Mouse (Mus musculus) hindbrain, postnatal 0 days (tissue): Measurements from ENCODE around the gene Imp3. TPM values are rescaled to one million over a fixed set of nuclear protein-coding genes. Genes with fewer than 3 reads are reported as not detected.
"Not testable (repeated sequence)": the region's sequence is repeated elsewhere in the genome, so short reads cannot be mapped to it uniquely, and the experiment has no call there.

ENCODE experiments used
- ATAC-seq: fragments of 200-750 bp; cut with Nextera tagmentation; 2 replicates; pipeline ENCODE4 v1.8.0; 2017; ENCODE audit warnings: mild to moderate bottlenecking, moderate TSS enrichment, moderate library complexity
- DNase-seq: peaks from one replicate; pipeline ENCODE4 v3.0.0-alpha.2; 2015; ENCODE audit warnings: low spot score
- H3K27ac ChIP-seq: fragments of 300-500 bp; sonication (generic); 2 replicates; pipeline ENCODE4 v1.5.1; 2014; ENCODE audit warnings: mild to moderate bottlenecking
- H3K27me3 ChIP-seq: fragments of 300-500 bp; sonication (generic); 2 replicates; pipeline ENCODE4 v1.6.1; 2014; ENCODE audit warnings: low read length, mixed read lengths; ENCODE audit not compliant: insufficient read depth
- H3K36me3 ChIP-seq: fragments of 300-500 bp; sonication (generic); 2 replicates; pipeline ENCODE4 v1.6.1; 2014; ENCODE audit warnings: low read length, mixed read lengths; ENCODE audit not compliant: insufficient read depth
- H3K4me1 ChIP-seq: fragments of 300-500 bp; sonication (generic); 2 replicates; pipeline ENCODE4 v1.6.1; 2014; ENCODE audit warnings: antibody characterized with exemption, low read length, mixed read lengths; ENCODE audit not compliant: insufficient read depth
- H3K4me2 ChIP-seq: fragments of 300-500 bp; sonication (generic); 2 replicates; pipeline ENCODE4 v1.6.1; 2014; ENCODE audit warnings: low read depth, mild to moderate bottlenecking, low read length, moderate library complexity, mixed read lengths
- H3K4me3 ChIP-seq: fragments of 300-500 bp; sonication (generic); 2 replicates; pipeline ENCODE4 v1.5.1; 2014; ENCODE audit warnings: low read length
- H3K9ac ChIP-seq: fragments of 300-500 bp; sonication (generic); replicated peaks from 2 replicates; pipeline ENCODE4 v1.6.1; 2014; ENCODE audit warnings: mild to moderate bottlenecking, low read length, moderate library complexity, mixed read lengths
- H3K9me3 ChIP-seq: fragments of 300-500 bp; sonication (generic); 2 replicates; pipeline ENCODE4 v1.6.1; 2016; ENCODE audit warnings: low read length, mixed read lengths
- CTCF ChIP-seq: IDR thresholded peaks from 2 replicates; pipeline ENCODE4 v1.5.1; 2016; ENCODE audit warnings: antibody characterized with exemption, control low read depth, low read depth
- WGBS: fragments of 180-500 bp; shearing (Covaris S2); extraction: QIAGEN DNeasy Blood & Tissue Kit; methylation state at CpG from one replicate; pipeline ENCODE4 v1.1.7; 2014; 5-methylcytosine and 5-hydroxymethylcytosine counted together
- polyA plus RNA-seq: library from polyadenylated mRNA; unstranded; fragments of >200 nt; fragmentation: Nextera tagmentation; extraction: Ambion mirVana; gene quantifications from 2 replicates; pipeline ENCODE4 v1.2.1, GENCODE M21; 2015
- total RNA-seq: library from RNA; depleted of rRNA; stranded (reverse); fragments of >200 nt; gene quantifications from 2 replicates; pipeline ENCODE4 v1.2.3, GENCODE M21; 2014

Imp3 gene
- total and polyA plus RNA-seq, 2 experiments from 2014 or later: 77.2 to 178 TPM

- Histone ChIP-seq H3K27ac (0 out of 2 replicates have a peak overlapping the region, but pooled peaks have one; percentile 90), H3K4me3 (peak overlapping the region; percentile 76), H3K36me3 (no peaks in the 10 kb centered on the region), H3K4me1 (peaks cover 8% of the 10 kb centered on the region), H3K9me3 (no peaks in the 10 kb centered on the region), H3K27me3 (no peaks in the 10 kb centered on the region), H3K9ac (no peak overlapping the region), H3K4me2 (peak overlapping the region; percentile 64)
- DNase-seq (no peak), ATAC-seq (no peak)
- WGBS: 14% methylated on average over 6 of the region's 6 CpGs
- TF ChIP-seq CTCF: no peak
These were observed 433 bp upstream of the Imp3 start for GRCm38 (mm10) chr9:56936861-56937222.

DNA sequence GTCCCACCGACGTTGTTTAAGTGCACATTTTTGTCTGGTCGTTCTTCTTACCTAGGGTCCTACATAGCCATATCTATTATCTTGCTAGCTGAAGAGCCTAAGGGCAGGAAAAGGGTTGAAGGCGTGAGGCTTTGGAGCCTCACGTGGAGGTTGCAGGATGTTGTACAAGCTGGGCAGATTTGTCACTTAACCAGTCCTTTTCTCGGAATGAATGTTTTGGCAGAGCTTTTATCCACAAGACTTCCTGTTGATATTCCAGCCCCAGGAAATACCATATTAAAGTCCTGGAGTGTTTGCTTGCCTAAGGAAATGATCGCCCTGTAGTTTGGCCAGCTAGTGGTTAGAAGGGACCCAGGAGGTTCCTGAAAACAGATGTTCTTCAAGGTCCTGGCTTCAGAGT lies 1.1 kb downstream of the Imp3 start:
- TF ChIP-seq CTCF: no peak
- peak overlapping the region; percentile 90; the same call in 1 of the 2 replicates for H3K27ac ChIP-seq
- peak overlapping the region; percentile 76 for H3K4me3 ChIP-seq
- H3K36me3 ChIP-seq: no peaks in the 10 kb centered on the region
- WGBS: 6% methylated on average over 7 of the region's 7 CpGs
- H3K9ac ChIP-seq: peak overlapping the region; percentile 61; the same call in 1 of the 2 replicates
- peak overlapping the region; percentile 64 for H3K4me2 ChIP-seq
- H3K27me3 ChIP-seq: no peaks in the 10 kb centered on the region
- peaks cover 8% of the 10 kb centered on the region for H3K4me1 ChIP-seq
- no peaks in the 10 kb centered on the region for H3K9me3 ChIP-seq
- peak; percentile 42 for DNase-seq
- no peak for ATAC-seq

GRCm38 (mm10) chr9:56947481-56947880 lies 10.2 kb downstream of the Imp3 start:
- TF ChIP-seq CTCF: peak; percentile 78
- H3K36me3 ChIP-seq, H3K4me2 ChIP-seq, H3K9me3 ChIP-seq, ATAC-seq, H3K27me3 ChIP-seq, H3K9ac ChIP-seq, H3K27ac ChIP-seq, H3K4me3 ChIP-seq, H3K4me1 ChIP-seq: not testable (repeated sequence)
- 27% methylated on average over 3 of the region's 3 CpGs for WGBS
- DNase-seq: peak; percentile 74

DNA sequence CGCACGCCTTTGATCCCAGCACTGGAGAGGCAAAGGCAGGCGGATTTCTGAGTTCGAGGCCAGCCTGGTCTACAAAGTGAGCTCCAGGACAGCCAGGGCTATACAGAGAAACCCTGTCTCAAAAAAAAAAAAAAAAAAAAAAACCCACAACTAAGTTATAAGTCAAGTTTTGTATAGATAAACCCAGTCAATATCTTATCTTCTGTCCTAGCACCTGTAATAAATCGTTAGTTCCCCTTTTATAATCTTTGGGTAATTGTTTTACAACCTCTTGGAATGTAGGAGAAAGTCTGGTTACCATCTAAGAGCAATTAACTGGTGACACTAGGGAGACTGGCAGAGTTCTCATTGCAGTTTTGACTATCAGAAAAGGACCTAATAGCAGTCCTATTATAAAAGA lies 11.4 kb downstream of the Imp3 start:
- H3K4me1 ChIP-seq, DNase-seq, H3K9me3 ChIP-seq, ATAC-seq, H3K36me3 ChIP-seq, H3K9ac ChIP-seq, H3K4me3 ChIP-seq, H3K27ac ChIP-seq, H3K4me2 ChIP-seq, H3K27me3 ChIP-seq: not testable (repeated sequence)
- 89% methylated on average over 5 of the region's 5 CpGs for WGBS

DNA sequence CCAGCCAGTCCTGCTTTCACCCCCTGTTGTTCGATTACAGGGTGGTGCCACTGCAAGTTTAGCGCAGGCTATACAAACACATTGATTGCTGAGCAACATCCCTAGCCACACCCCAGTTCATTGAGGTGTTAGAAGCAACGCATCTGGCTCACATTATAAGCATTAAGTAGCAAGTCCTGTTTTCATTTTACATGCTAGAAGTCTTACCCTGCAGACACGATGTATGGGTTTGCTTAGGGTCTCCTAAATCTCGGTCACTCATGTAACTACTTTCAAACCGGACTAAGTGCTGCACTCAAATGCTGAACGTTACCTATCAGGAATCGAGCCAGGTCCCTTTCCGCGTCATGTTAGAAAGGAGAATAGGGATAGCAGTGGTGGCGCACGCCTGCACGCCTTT lies 12.5 kb downstream of the Imp3 start:
- Histone ChIP-seq H3K4me1 (peaks cover 9% of the 10 kb centered on the region; the same call in 1 of the 2 replicates), H3K27me3 (no peaks in the 10 kb centered on the region), H3K36me3 (no peaks in the 10 kb centered on the region), H3K9ac (no peak overlapping the region; the same call in 1 of the 2 replicates), H3K4me3 (peak overlapping the region; percentile 24), H3K9me3 (no peaks in the 10 kb centered on the region), H3K27ac (0 out of 2 replicates have a peak overlapping the region, but pooled peaks have one; percentile 36), H3K4me2 (peak overlapping the region; percentile 77)
- ATAC-seq: no peak
- no peak for TF ChIP-seq CTCF
- 33% methylated on average over 13 of the region's 13 CpGs for WGBS
- DNase-seq: no peak

DNA sequence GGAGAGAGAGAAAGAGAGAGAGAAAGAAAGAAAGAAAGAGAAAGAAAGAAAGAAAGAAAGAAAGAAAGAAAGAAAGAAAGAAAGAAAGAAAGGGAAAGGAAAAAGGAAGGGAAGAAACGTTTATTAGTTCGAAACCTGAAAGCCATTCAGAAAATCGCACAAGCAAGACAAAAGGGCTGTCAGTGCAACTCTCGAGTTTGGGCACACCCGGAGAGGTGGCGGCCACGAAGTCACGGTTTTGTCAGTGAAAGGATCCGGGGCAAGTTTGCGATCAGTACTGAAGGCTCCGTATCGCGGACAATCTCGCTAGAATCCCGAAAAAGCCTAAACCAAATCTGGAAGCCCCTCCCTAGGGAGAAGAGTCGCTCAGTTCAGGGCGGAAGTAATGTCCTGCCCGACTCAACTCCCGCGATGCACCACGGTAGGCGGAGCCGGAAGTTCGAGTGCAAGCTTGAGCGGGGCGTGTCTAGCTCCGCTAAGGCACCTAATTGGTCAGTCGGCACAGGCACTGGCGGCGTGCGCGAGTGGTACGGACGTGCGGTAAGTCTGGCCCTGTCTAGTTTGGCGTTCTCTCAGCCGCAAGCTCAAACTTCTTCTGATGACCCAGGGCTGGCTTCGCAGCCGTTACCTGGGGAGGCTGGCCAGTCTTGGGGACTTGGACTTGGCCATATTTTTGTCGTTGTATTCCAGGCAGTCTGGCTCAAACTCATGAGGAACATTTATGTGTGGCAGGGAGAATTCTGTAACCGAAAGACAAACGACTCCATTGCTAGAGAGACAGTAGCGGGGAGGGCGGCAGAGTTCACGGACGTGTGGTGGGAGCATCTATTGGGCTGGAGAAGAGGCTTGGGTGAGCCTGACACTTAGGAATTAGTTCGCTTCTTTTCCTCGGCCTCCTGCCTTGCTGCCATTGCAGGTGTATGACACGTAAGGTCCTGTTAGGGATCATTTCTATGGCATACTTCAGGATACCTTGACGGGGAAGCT lies 13.4 kb downstream of the Imp3 start, which contains the start of gene Snupn:
Gene Snupn, plus strand, starts transcription at position 465 of the 987 bp plus-strand sequence.
- peak within 1 kb of the TSS; percentile 64 for H3K4me3 ChIP-seq
- no peaks in the 10 kb centered on the region for H3K27me3 ChIP-seq
- H3K9me3 ChIP-seq: no peaks in the 10 kb centered on the region
- H3K4me2 ChIP-seq: peak within 1 kb of the TSS; percentile 77
- no peaks in the 10 kb centered on the region for H3K36me3 ChIP-seq
- peaks cover 9% of the 10 kb centered on the region; the same call in 1 of the 2 replicates for H3K4me1 ChIP-seq
- peak within 1 kb of the TSS; percentile 59 for H3K9ac ChIP-seq
- TF ChIP-seq CTCF: 0 out of 2 replicates have a peak, but pooled peaks have one; percentile 2
- under 1% methylated on average over 50 of the region's 50 CpGs for WGBS
- H3K27ac ChIP-seq: peak within 1 kb of the TSS; percentile 67
- ATAC-seq (peak; percentile 100), DNase-seq (peak; percentile 99)
